Mouse (Mus musculus) liver, postnatal 0 days (tissue): ENCODE data around the gene Krt31. TPM values are rescaled to one million over a fixed set of nuclear protein-coding genes. Genes with fewer than 3 reads are reported as not detected.

Source experiments
- ATAC-seq: fragments of 200-750 bp; cut with Nextera tagmentation; 2 replicates; pipeline ENCODE4 v1.8.0; 2017; ENCODE audit warnings: mild to moderate bottlenecking, moderate library complexity
- DNase-seq: peaks from one replicate; pipeline ENCODE4 v3.0.0-alpha.2; 2016
- H3K27ac ChIP-seq: fragments of 300-500 bp; sonication (generic); 2 replicates; pipeline ENCODE4 v1.5.1; 2014; ENCODE audit warnings: antibody characterized with exemption, moderate library complexity, mild to moderate bottlenecking, low read depth
- H3K27me3 ChIP-seq: fragments of 300-500 bp; sonication (generic); 2 replicates; pipeline ENCODE4 v1.6.1; 2014; ENCODE audit warnings: low read length, control low read depth, mixed read lengths; ENCODE audit not compliant: insufficient read depth
- H3K36me3 ChIP-seq: fragments of 300-500 bp; sonication (generic); replicated peaks from 2 replicates; pipeline ENCODE4 v1.6.1; 2014; ENCODE audit warnings: mild to moderate bottlenecking, control low read depth, low read length, moderate library complexity, mixed read lengths; ENCODE audit not compliant: insufficient read depth
- H3K4me1 ChIP-seq: fragments of 300-500 bp; sonication (generic); 2 replicates; pipeline ENCODE4 v1.6.1; 2014; ENCODE audit warnings: antibody characterized with exemption, mild to moderate bottlenecking, control low read depth; ENCODE audit not compliant: insufficient read depth
- H3K4me2 ChIP-seq: fragments of 300-500 bp; sonication (generic); 2 replicates; pipeline ENCODE4 v1.6.1; 2014; ENCODE audit warnings: low read depth, mild to moderate bottlenecking, low read length, moderate library complexity, mixed read lengths
- H3K4me3 ChIP-seq: fragments of 300-500 bp; sonication (generic); 2 replicates; pipeline ENCODE4 v1.5.1; 2014; ENCODE audit warnings: low read depth, low read length
- H3K9ac ChIP-seq: fragments of 300-500 bp; sonication (generic); replicated peaks from 2 replicates; pipeline ENCODE4 v1.6.1; 2014; ENCODE audit warnings: mild to moderate bottlenecking, moderate library complexity
- H3K9me3 ChIP-seq: fragments of 300-500 bp; sonication (generic); 2 replicates; pipeline ENCODE4 v1.6.1; 2016; ENCODE audit warnings: mild to moderate bottlenecking, control low read depth, low read length, mixed read lengths
- CTCF ChIP-seq: sonication (generic); IDR thresholded peaks from 2 replicates; pipeline ENCODE4 v1.5.1; 2016; ENCODE audit warnings: antibody characterized with exemption, low read depth
- EP300 ChIP-seq: IDR thresholded peaks from 2 replicates; pipeline ENCODE4 v1.6.1; 2016; ENCODE audit warnings: antibody characterized with exemption, low read depth, mild to moderate bottlenecking
- WGBS: fragments of 180-500 bp; shearing (Covaris S2); extraction: QIAGEN DNeasy Blood & Tissue Kit; methylation state at CpG from one replicate; pipeline ENCODE4 v1.1.7; 2014; ENCODE audit not compliant: insufficient replicate concordance; 5-methylcytosine and 5-hydroxymethylcytosine counted together
- polyA plus RNA-seq: library from polyadenylated mRNA; unstranded; fragments of >200 nt; fragmentation: Nextera tagmentation; extraction: Ambion mirVana; gene quantifications from 2 replicates; pipeline ENCODE4 v1.2.1, GENCODE M21; 2015

The Krt31 gene
- polyA plus RNA-seq, 1 experiment from 2014 or later = not detected

DNA sequence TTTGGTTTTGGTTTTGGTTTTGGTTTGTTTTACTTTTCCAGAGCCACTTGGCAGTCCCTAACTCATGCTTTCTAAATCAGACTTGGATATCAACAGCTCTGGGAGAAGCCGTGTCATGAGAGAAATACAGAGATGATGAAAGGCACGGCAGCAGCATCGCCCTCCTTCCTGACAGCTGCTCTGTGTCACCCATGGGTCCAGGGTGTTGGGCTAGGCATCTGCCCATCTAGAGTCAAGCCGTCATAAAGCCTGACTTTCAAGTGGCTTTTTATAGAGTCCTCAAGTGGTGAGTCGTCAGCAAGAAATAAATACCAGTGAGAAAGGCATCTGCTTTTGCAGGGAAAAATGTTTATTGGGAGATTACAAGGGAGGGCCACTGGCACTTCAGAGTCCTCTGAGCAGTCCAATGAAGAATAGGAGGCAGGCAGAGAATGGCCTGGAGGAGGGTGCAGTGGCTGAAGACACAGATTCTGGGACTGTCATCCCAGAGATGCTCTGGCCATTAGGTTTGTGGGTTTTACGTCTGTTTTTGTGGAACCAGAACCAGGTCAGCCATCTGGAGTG is 4.0 kb downstream of the Krt31 start:
- Histone ChIP-seq H3K27me3 (no peaks in the 10 kb centered on the region), H3K4me3 (no peak overlapping the region), H3K4me1 (no peaks in the 10 kb centered on the region), H3K36me3 (no peaks in the 10 kb centered on the region), H3K27ac (no peak overlapping the region), H3K4me2 (no peak overlapping the region), H3K9me3 (no peaks in the 10 kb centered on the region), H3K9ac (no peak overlapping the region)
- WGBS = 74% methylated on average over 6 of the region's 6 CpGs
- ATAC-seq = no peak
- no peak for DNase-seq
- TF ChIP-seq EP300 (no peak), CTCF (no peak)

DNA sequence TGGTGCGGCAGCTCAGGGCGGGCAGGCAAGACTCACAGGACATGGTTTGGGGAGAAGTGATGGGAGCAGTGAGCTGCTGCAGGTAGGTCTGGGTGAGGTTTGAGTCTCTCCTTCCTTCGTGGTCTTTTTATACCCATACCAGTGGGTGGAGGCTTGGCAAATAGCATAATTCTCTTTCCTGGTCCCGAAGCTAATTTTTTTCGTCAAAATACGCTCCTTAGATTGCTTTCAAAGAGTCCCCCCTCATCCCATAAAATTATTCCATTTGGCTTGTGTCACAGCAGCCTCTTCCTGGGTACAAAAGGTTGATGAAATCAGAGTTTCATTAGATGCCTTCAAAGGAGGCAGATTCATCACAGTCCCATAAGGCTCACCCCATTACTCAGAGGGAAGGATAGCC is 8.9 kb downstream of the Krt31 start, which contains the start of gene Krt34:
TSS of gene Krt34 (minus strand) at position 101 of the 400 bp plus-strand sequence.
- no peaks in the 10 kb centered on the region for H3K27me3 ChIP-seq
- no peak within 1 kb of the TSS for H3K27ac ChIP-seq
- 76% methylated on average over 6 of the region's 6 CpGs for WGBS
- H3K9ac ChIP-seq = no peak within 1 kb of the TSS
- TF ChIP-seq CTCF (no peak), EP300 (no peak)
- H3K4me1 ChIP-seq = no peaks in the 10 kb centered on the region
- no peak within 1 kb of the TSS for H3K4me2 ChIP-seq
- H3K36me3 ChIP-seq = no peaks in the 10 kb centered on the region
- ATAC-seq (no peak), DNase-seq (no peak)
- no peaks in the 10 kb centered on the region for H3K9me3 ChIP-seq
- H3K4me3 ChIP-seq = no peak within 1 kb of the TSS

DNA sequence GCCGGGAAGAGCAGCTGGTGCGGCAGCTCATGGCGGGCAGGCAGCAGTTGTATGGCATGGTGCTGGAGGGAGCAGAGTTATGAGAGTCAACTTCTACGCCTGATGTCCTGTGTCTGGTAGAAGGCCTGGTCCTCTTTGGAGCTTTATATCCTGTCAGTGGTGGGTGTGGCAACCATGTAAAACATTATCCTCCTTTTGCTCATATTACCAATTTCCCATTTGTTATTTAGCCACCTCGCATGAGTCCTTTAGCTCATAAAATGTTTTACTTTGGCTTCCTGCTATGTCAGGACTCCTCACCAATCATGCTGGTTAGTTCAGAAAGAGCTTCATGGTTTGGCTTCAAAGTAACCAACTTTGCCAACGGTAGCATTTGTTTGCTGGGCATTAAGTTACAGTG is 20.6 kb downstream of the Krt31 start, which contains the start of gene Krt33b:
TSS of gene Krt33b (minus strand) at position 101 of the 400 bp plus-strand sequence.
- Histone ChIP-seq H3K36me3 (no peaks in the 10 kb centered on the region), H3K9me3 (no peaks in the 10 kb centered on the region), H3K27ac (no peak within 1 kb of the TSS), H3K27me3 (no peaks in the 10 kb centered on the region), H3K4me2 (no peak within 1 kb of the TSS), H3K4me3 (no peak within 1 kb of the TSS), H3K9ac (no peak within 1 kb of the TSS), H3K4me1 (no peaks in the 10 kb centered on the region)
- no peak for TF ChIP-seq EP300
- TF ChIP-seq CTCF = no peak
- ATAC-seq (no peak), DNase-seq (no peak)
- WGBS = 80% methylated on average over 6 of the region's 6 CpGs

DNA sequence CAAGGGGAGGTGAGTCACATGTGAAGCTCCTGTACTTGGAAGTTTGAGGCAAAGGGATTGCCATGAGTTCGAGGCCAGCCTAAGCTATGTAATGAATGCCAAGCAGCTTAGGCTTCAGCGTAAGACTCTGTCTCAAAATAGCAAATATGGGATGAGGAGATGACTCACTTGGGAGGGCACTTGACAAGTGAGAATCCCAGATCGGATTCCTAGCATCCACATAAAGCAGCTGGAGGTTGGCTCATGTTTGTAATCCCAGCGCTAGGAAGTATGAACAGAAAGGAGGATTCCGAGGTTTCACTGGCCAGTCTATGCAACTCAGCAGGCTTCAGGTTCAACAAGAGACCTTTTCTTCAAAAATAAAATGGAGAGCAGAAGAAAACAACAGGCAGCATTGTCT is 28.9 kb downstream of the Krt31 start:
- Histone ChIP-seq H3K9me3 (no peaks in the 10 kb centered on the region), H3K36me3 (no peaks in the 10 kb centered on the region), H3K27me3 (no peaks in the 10 kb centered on the region), H3K4me1 (no peaks in the 10 kb centered on the region), H3K4me2 (no peak overlapping the region), H3K27ac (no peak overlapping the region), H3K9ac (no peak overlapping the region), H3K4me3 (no peak overlapping the region)
- WGBS = 63% methylated on average over 5 of the region's 5 CpGs
- DNase-seq = no peak
- TF ChIP-seq CTCF = no peak
- no peak for TF ChIP-seq EP300
- no peak for ATAC-seq

DNA sequence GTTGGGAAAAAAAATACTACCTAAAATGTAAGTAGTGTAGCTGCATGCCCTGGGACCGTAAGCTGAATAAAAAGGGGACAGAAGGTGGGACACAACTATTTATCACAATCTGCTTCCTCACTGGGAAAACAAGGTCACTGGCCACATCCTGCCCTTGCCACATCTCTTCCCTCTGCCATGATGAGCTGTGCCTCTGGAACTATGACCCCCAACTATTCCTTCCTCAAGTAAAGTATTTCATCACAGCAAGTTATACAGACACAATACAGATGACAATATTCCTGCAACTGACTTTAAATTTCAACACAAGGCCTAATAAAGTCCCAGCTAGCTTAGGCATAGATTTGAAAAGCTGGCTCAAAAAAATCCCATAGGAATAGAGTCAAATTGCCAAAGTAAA is 30.9 kb downstream of the Krt31 start:
- Histone ChIP-seq H3K4me2 (no peak overlapping the region), H3K4me1 (no peaks in the 10 kb centered on the region), H3K27ac (no peak overlapping the region), H3K9ac (no peak overlapping the region), H3K27me3 (no peaks in the 10 kb centered on the region), H3K9me3 (no peaks in the 10 kb centered on the region), H3K36me3 (no peaks in the 10 kb centered on the region), H3K4me3 (no peak overlapping the region)
- 68% methylated on average over 1 of the region's 1 CpGs for WGBS
- TF ChIP-seq CTCF (no peak), EP300 (no peak)
- DNase-seq (no peak), ATAC-seq (no peak)

DNA sequence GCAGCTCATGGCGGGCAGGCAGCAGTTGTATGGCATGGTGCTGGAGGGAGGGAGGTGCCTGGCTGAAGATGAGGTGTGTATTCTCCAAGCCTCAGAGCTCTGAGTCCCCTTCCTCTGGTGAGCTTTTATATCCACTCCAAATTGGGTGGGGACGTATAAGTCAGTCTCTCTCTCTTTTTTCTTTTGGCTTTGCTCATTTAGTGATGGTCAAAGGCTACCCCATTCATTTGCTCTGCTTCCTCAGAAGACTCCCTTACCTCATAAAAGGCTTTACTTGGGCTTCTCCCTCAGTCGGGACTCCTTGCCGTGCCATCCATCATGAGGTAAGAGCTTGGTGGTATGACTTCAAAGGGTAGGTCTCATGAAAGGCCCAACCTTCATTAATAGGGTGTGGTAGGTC is 34.2 kb downstream of the Krt31 start, which contains the start of gene Krt33a:
TSS of gene Krt33a (minus strand) at position 101 of the 400 bp plus-strand sequence.
- H3K4me3 ChIP-seq = no peak within 1 kb of the TSS
- DNase-seq = no peak
- ATAC-seq = no peak
- H3K27ac ChIP-seq = no peak within 1 kb of the TSS
- H3K27me3 ChIP-seq = no peaks in the 10 kb centered on the region
- WGBS = 71% methylated on average over 4 of the region's 4 CpGs
- no peak for TF ChIP-seq CTCF
- TF ChIP-seq EP300 = no peak
- no peaks in the 10 kb centered on the region for H3K9me3 ChIP-seq
- H3K36me3 ChIP-seq = no peaks in the 10 kb centered on the region
- no peaks in the 10 kb centered on the region for H3K4me1 ChIP-seq
- no peak within 1 kb of the TSS for H3K4me2 ChIP-seq
- H3K9ac ChIP-seq = no peak within 1 kb of the TSS

DNA sequence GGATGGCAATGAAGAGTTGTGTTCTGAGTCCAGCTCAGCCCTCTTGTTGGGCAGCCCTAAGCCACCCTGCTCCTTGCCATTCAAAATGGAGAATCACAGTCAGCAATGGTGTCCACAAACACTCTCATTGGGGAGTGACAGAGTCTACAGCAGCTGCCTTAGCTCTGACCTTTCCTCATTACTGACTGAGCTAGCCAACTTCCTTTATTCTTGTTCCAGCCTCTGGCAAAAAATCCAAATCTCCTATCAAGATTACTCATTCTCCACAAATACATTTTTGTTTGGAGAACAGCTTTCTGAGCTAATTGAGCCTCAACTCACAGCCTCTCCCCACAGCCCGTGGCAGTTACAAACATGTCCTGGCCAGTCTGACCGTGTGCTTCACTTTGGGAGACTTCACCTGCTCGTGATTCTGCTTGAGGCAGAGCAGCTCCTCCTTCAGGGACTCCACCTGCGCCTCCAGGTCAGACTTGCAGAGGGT is 36.6 kb downstream of the Krt31 start:
- no peaks in the 10 kb centered on the region for H3K27me3 ChIP-seq
- H3K4me3 ChIP-seq = no peak overlapping the region
- TF ChIP-seq CTCF (no peak), EP300 (no peak)
- no peaks in the 10 kb centered on the region for H3K4me1 ChIP-seq
- H3K9me3 ChIP-seq = no peaks in the 10 kb centered on the region
- no peak overlapping the region for H3K9ac ChIP-seq
- DNase-seq (no peak), ATAC-seq (no peak)
- H3K27ac ChIP-seq = no peak overlapping the region
- no peaks in the 10 kb centered on the region for H3K36me3 ChIP-seq
- WGBS = 49% methylated on average over 4 of the region's 4 CpGs
- H3K4me2 ChIP-seq = no peak overlapping the region
